Mouse (Mus musculus): Measurements from ENCODE around the gene Stk32c. TPM values are rescaled to one million over a fixed set of nuclear protein-coding genes. Genes with fewer than 3 reads are reported as not detected.

The Stk32c gene
- polyA plus RNA-seq (2015; fragmentation: Illumina TruSeq; extraction: RNeasy Lipid Tissue Mini Kit (QIAGEN cat#74804); ENCODE audit: insufficient read depth, low read depth, low replicate concordance): not detected

DNA sequence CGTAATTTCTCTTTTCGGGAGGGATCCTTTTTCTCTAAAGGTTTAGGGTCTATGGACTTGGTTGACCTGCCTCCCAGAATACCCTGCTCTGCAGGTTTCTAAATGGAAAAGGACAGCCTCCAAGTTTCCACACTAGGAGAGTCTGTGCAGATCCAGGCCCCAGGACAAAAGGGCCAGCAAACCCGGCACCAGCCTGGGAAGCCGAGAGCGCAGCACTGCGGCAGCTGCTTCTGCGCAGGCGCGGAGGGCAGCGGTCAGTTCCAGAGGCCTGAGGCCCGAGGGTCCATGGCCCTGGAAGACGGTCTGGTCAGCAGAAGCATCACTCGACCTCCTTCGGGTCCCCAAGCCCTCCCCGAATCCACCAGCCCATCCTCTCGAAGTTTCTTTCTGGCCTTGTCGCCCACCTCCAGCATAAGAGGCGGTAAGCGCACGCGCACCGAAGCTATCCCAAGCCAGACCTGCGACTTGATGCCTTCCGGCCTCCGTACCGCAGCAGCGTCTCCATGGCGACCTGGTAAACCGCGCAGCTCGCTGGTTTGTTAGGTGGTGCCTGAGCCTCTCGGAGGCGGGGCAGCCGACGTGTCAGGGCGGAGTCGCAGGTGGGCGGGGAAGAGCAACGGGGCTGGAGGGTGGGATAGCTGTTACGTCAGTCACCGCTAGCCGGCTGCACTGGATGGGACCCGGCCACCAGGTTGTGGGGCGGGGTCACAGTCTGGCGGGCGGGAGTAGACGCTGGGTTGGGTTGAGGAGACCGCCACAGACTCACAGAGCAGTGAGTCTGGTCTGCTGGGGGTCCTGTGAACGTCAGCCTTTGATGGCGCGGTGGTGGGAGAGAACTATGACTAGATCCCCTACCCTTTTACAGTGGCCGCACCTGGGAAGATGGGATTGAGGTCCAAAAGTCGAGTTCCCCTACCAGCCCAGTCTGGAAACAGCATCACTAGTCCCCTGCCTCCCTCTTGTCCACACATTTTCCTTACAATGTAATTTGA lies at the start of gene Stk32c, which contains the start of gene Lrrc27:
Gene Stk32c, minus strand, starts transcription at position 554 of the 992 bp plus-strand sequence.
Gene Lrrc27, plus strand, starts transcription at position 235 of the 992 bp plus-strand sequence.

GRCm38 (mm10) chr7:139247881-139248614 lies 34.9 kb upstream of the Stk32c start, which contains the start of gene Pwwp2b:
Gene Pwwp2b, plus strand, starts transcription at chr7:139248482.

DNA sequence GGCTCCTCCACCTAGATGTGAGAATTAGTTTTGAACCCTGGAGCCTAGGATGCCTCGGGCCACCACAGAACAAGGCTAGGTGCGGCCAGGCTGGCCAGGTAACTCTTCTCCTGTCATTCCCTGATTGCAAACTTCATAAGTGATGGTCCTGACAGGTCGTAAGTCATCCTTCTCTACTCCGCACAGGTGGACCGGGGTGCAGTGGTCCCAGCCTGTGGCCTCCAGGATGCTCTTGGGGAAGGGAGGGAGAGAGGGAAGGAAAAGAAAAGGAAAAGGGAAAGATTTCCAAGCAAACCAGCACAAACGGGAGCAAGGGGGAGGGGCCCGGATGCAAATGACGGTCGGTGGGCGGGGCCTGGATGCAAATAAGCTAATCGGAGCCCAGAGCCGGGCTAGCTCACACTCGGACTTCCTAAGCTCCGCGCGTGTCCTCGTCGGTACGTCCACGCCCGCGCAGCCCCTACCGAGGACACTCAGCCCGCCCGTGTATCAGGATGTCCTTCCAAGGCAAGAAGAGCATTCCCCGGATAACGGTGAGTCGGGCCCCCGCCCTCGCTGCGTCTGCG lies 127.4 kb downstream of the Stk32c start, which contains the start of gene Dpysl4:
Gene Dpysl4, plus strand, starts transcription at position 373 of the 566 bp plus-strand sequence.

Other genes starting within 250 kb of the Stk32c start
- gene Dpysl4, start 127.3 kb downstream of the Stk32c start, polyA plus RNA-seq (2015; fragmentation: Illumina TruSeq; extraction: RNeasy Lipid Tissue Mini Kit (QIAGEN cat#74804); ENCODE audit: insufficient read depth, low read depth, low replicate concordance): 1.5 TPM
- gene Lrrc27, start 319 bp downstream of the Stk32c start, polyA plus RNA-seq (2015; fragmentation: Illumina TruSeq; extraction: RNeasy Lipid Tissue Mini Kit (QIAGEN cat#74804); ENCODE audit: insufficient read depth, low read depth, low replicate concordance): 4.1 TPM
- 3.9 TPM for gene Pwwp2b, start 35.2 kb upstream of the Stk32c start, polyA plus RNA-seq (2015; fragmentation: Illumina TruSeq; extraction: RNeasy Lipid Tissue Mini Kit (QIAGEN cat#74804); ENCODE audit: insufficient read depth, low read depth, low replicate concordance)
- 11.4 TPM for gene Inpp5a, start 175.8 kb upstream of the Stk32c start, polyA plus RNA-seq (2015; fragmentation: Illumina TruSeq; extraction: RNeasy Lipid Tissue Mini Kit (QIAGEN cat#74804); ENCODE audit: insufficient read depth, low read depth, low replicate concordance)